Mouse (Mus musculus) bone marrow macrophage, adult 2 months (primary cell): ENCODE results near the gene Bcor. TPM values are rescaled to one million over a fixed set of nuclear protein-coding genes. Genes with fewer than 3 reads are reported as not detected.
A peak's percentile ranks its signal among the peaks of the same experiment; 100 is the strongest.

Experiments used
- H3K27ac ChIP-seq: 2 replicates; pipeline ENCODE4 v1.5.1; 2012; ENCODE audit warnings: low read depth, low read length; ENCODE audit not compliant: insufficient read depth
- H3K4me1 ChIP-seq: 2 replicates; pipeline ENCODE4 v1.6.1; 2012; ENCODE audit warnings: low read length; ENCODE audit not compliant: control insufficient read depth, insufficient read depth
- H3K4me3 ChIP-seq: 2 replicates; pipeline ENCODE4 v1.5.1; 2012; ENCODE audit warnings: mild to moderate bottlenecking, low read length, moderate library complexity; ENCODE audit not compliant: insufficient read depth
- CTCF ChIP-seq: IDR thresholded peaks from 2 replicates; pipeline ENCODE4 v1.5.1; 2012; ENCODE audit warnings: low read depth, mild to moderate bottlenecking, low read length, moderate library complexity
- POLR2A ChIP-seq: IDR thresholded peaks from 2 replicates; pipeline ENCODE4 v1.6.1; 2012; ENCODE audit warnings: mild to moderate bottlenecking, low read depth, low read length, borderline replicate concordance
- polyA plus RNA-seq: library from polyadenylated mRNA; stranded (reverse); fragments of >200 nt; gene quantifications from 2 replicates; pipeline ENCODE4 v1.2.4, GENCODE M21; 2012; ENCODE audit not compliant: missing spikeins, insufficient read depth, insufficient read length

Gene Bcor
- polyA plus RNA-seq, 1 experiment = 11.4 TPM

- H3K4me1 ChIP-seq = peaks cover 8% of the 10 kb centered on the region
- TF ChIP-seq POLR2A = no peak
- H3K27ac ChIP-seq = no peak overlapping the region
- H3K4me3 ChIP-seq = no peak overlapping the region
Measured at GRCm38 (mm10) chrX:12047223-12047911, 112.8 kb downstream of the Bcor start.

- peaks cover 8% of the 10 kb centered on the region for H3K4me1 ChIP-seq
- no peak overlapping the region for H3K4me3 ChIP-seq
- TF ChIP-seq POLR2A = no peak
- TF ChIP-seq CTCF = no peak
- H3K27ac ChIP-seq = no peak overlapping the region
Measured at GRCm38 (mm10) chrX:12046676-12047075, 113.5 kb downstream of the Bcor start.

- Histone ChIP-seq H3K4me1 (peaks cover 8% of the 10 kb centered on the region), H3K4me3 (no peak overlapping the region), H3K27ac (no peak overlapping the region)
- no peak for TF ChIP-seq POLR2A
- no peak for TF ChIP-seq CTCF
Measured at GRCm38 (mm10) chrX:12043352-12043751, 116.8 kb downstream of the Bcor start.

GRCm38 (mm10) chrX:12041453-12041852 lies 118.7 kb downstream of the Bcor start:
- Histone ChIP-seq H3K27ac (no peak overlapping the region), H3K4me3 (no peak overlapping the region), H3K4me1 (peaks cover 8% of the 10 kb centered on the region)
- TF ChIP-seq CTCF (no peak), POLR2A (no peak)

- TF ChIP-seq POLR2A (no peak), CTCF (no peak)
- peak overlapping the region; percentile 56 for H3K27ac ChIP-seq
Measured at GRCm38 (mm10) chrX:12014726-12015464, 145.3 kb downstream of the Bcor start.

GRCm38 (mm10) chrX:12010660-12011059 lies 149.5 kb downstream of the Bcor start:
- TF ChIP-seq POLR2A (no peak), CTCF (no peak)
- H3K27ac ChIP-seq = no peak overlapping the region
- H3K4me1 ChIP-seq = peaks cover 20% of the 10 kb centered on the region
- H3K4me3 ChIP-seq = no peak overlapping the region

More at GRCm38 (mm10) chrX:12014726-12015464, 145.3 kb downstream of the Bcor start:
- Histone ChIP-seq H3K4me3 (peak overlapping the region; percentile 44), H3K4me1 (peaks cover 9% of the 10 kb centered on the region)

GRCm38 (mm10) chrX:12009046-12009445 lies 151.1 kb downstream of the Bcor start:
- H3K4me1 ChIP-seq = peaks cover 14% of the 10 kb centered on the region
- no peak overlapping the region for H3K27ac ChIP-seq
- TF ChIP-seq CTCF = no peak
- no peak for TF ChIP-seq POLR2A
- no peak overlapping the region for H3K4me3 ChIP-seq

- Histone ChIP-seq H3K4me1 (peaks cover 14% of the 10 kb centered on the region), H3K4me3 (no peak overlapping the region), H3K27ac (no peak overlapping the region; the same call in 1 of the 2 replicates)
- TF ChIP-seq POLR2A (no peak), CTCF (no peak)
Measured at GRCm38 (mm10) chrX:12007832-12008540, 152.2 kb downstream of the Bcor start.

GRCm38 (mm10) chrX:12006882-12007753 lies 153.0 kb downstream of the Bcor start:
- H3K27ac ChIP-seq = peak overlapping the region; percentile 85
- peak overlapping the region; percentile 74 for H3K4me3 ChIP-seq
- TF ChIP-seq CTCF (no peak), POLR2A (no peak)
- H3K4me1 ChIP-seq = peaks cover 19% of the 10 kb centered on the region
